Mouse (Mus musculus) ES-E14 (cell line): ENCODE measurements around the gene Bcam. TPM values are rescaled to one million over a fixed set of nuclear protein-coding genes. Genes with fewer than 3 reads are reported as not detected.

Source experiments
- DNase-seq: peaks from one replicate; pipeline ENCODE4 v3.0.0-alpha.2; 2013; ENCODE audit warnings: low read depth, low spot score
- H3K27ac ChIP-seq: 2 replicates; pipeline ENCODE4 v1.5.1; 2012; ENCODE audit warnings: low read depth, mild to moderate bottlenecking, low read length, moderate library complexity, mixed read lengths; ENCODE audit not compliant: poor library complexity, insufficient read depth, severe bottlenecking
- H3K36me3 ChIP-seq: 2 replicates; pipeline ENCODE4 v1.6.1; 2012; ENCODE audit warnings: mild to moderate bottlenecking, low read length, moderate library complexity, mixed read lengths; ENCODE audit not compliant: control insufficient read depth, poor library complexity, insufficient read depth, severe bottlenecking
- H3K4me1 ChIP-seq, 2 experiments: fragments of 150-350 bp in 1 of 2; sonication (generic) in 1 of 2; 2 replicates each; pipeline ENCODE4 v1.6.1; 2012; ENCODE audit warnings: low read length in 2 of 2, mild to moderate bottlenecking in 1 of 2, mixed read lengths in 1 of 2; ENCODE audit not compliant: control insufficient read depth in 2 of 2, insufficient read depth in 2 of 2, poor library complexity in 1 of 2
- H3K4me3 ChIP-seq, 2 experiments: fragments of 150-350 bp in 1 of 2; sonication (generic) in 1 of 2; 2 replicates each; pipeline ENCODE4 v1.5.1; 2012; ENCODE audit warnings: low read length in 2 of 2, low read depth in 1 of 2, mild to moderate bottlenecking in 1 of 2, mixed read lengths in 1 of 2; ENCODE audit not compliant: insufficient read depth in 1 of 2, poor library complexity in 1 of 2, severe bottlenecking in 1 of 2
- H3K9ac ChIP-seq: 2 replicates; pipeline ENCODE4 v1.6.1; 2012; ENCODE audit warnings: low read depth, mild to moderate bottlenecking, low read length, mixed read lengths; ENCODE audit not compliant: poor library complexity, insufficient read depth, severe bottlenecking
- H3K9me3 ChIP-seq: fragments of 150-350 bp; sonication (generic); 2 replicates; pipeline ENCODE4 v1.6.1; 2012; ENCODE audit warnings: low read depth, mild to moderate bottlenecking, low read length; ENCODE audit not compliant: control insufficient read depth, insufficient read depth
- CHD2 ChIP-seq: IDR thresholded peaks from 2 replicates; pipeline ENCODE4 v1.6.1; 2014; ENCODE audit warnings: mild to moderate bottlenecking, low read depth, low read length, inconsistent platforms
- HCFC1 ChIP-seq: IDR thresholded peaks from 2 replicates; pipeline ENCODE4 v1.6.1; 2012; ENCODE audit warnings: low read length, inconsistent platforms, borderline replicate concordance; ENCODE audit not compliant: insufficient read depth
- MAFK ChIP-seq: IDR thresholded peaks from 2 replicates; pipeline ENCODE4 v1.6.1; 2014; ENCODE audit warnings: mild to moderate bottlenecking, low read depth, low read length, inconsistent platforms; ENCODE audit not compliant: insufficient read depth
- ZC3H11A ChIP-seq: IDR thresholded peaks from 2 replicates; pipeline ENCODE4 v1.6.1; 2012; ENCODE audit warnings: low read depth, mild to moderate bottlenecking, inconsistent platforms, low read length, borderline replicate concordance
- ZNF384 ChIP-seq: IDR thresholded peaks from 2 replicates; pipeline ENCODE4 v1.6.1; 2012; ENCODE audit warnings: low read depth, low read length, inconsistent platforms
- in situ Hi-C, 2 experiments: fragments of 600-800 bp; cut with MboI; formaldehyde crosslinking; loops; one replicate each; pipeline ENCODE4 v1.15.1; 2025; ENCODE audit warnings: low sequenced_read_pairs in 2 of 2, inconsistent platforms in 1 of 2; ENCODE audit not compliant: unreplicated experiment in 2 of 2
- total RNA-seq: library from RNA; depleted of rRNA; stranded (reverse); fragments of 300-350 nt; gene quantifications from 2 replicates; pipeline ENCODE4 v1.2.3, GENCODE M21; 2012

The Bcam gene
- total RNA-seq, 1 experiment: 167 TPM

DNA sequence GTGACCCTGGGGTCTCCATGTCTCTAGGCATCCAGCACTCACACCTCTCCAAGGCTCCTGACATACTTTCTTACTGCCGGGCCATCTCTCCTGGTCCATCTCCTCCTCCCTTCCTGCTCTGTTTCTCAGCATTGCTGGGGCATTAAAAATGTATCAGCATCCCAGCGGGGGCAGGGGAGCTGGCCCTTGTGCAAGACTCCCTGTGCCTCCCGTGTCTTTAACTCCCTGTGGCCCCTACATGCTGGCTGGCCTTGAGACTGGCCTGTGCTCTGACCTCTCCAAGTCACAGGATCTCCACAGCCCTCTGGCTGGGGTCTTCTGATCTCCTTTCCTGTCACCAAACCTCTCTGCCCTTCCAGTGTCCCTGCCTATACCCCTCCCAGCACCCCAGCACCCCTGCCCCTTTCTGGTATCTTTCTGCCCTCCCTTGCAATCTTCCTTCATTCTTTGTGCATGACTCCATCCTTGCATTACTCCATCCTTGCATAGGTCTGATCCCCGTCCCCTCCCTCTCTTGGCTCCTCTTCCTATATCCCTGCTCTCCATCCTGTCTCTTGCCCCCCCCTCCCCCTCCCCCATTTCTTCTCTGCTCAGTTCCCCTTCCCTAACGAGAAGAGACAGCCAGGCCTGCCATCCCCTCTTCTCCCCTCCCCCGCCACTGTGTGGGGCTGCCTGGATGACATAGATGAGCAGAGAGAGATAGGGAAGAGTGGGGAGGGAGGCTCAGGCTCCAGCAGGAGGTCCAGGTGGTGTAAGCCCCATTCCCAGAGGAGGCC lies 24.2 kb downstream of the Bcam start:
- TF ChIP-seq ZNF384 (no peak), ZC3H11A (no peak), HCFC1 (no peak), CHD2 (no peak), MAFK (no peak)
- Histone ChIP-seq H3K4me3 (peak overlapping the region; percentile 94; a peak in 3 of 4 replicates), H3K27ac (peak overlapping the region; percentile 56; the same call in 1 of the 2 replicates), H3K36me3 (peaks cover 24% of the 10 kb centered on the region), H3K9me3 (no peaks in the 10 kb centered on the region), H3K9ac (peak overlapping the region; percentile 33; the same call in 1 of the 2 replicates), H3K4me1 (peaks cover 13 to 25% of the 10 kb centered on the region in 2 experiments)
- in situ Hi-C loops: loop anchor here in 1 of 2 experiments (5.0 kb wide), 2 partner anchors 41 to 126 kb away; no protein-coding TSS in a partner anchor
- DNase-seq: no peak

DNA sequence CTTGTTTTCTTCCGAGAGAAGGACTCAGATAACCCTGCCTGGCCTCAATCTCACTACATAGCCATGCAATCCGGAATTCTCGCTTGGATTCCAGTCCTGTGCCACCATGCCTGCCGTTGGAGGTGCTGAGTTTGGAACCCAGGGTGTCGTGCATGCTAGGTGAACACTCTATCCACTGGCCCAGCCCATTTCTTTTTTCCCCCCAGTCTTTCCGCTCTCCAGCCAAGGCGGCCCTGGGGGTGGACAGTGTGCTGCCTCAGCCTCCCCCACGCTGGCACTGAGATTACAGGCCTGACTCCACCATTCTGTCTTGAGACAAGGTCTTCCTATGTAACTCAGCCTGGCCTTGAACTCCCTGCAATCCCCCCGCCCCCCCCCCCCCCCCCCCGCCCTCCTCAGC lies 24.8 kb downstream of the Bcam start:
- in situ Hi-C loops: loop anchor here in 1 of 2 experiments (5.0 kb wide), 2 partner anchors 41 to 126 kb away; no protein-coding TSS in a partner anchor
- no peak overlapping the region; the same call in 1 of the 2 replicates for H3K9ac ChIP-seq
- TF ChIP-seq CHD2 (no peak), ZNF384 (no peak), HCFC1 (no peak), ZC3H11A (no peak), MAFK (no peak)
- H3K27ac ChIP-seq: no peak overlapping the region; the same call in 1 of the 2 replicates
- peaks cover 13 to 28% of the 10 kb centered on the region in 2 experiments for H3K4me1 ChIP-seq
- H3K4me3 ChIP-seq: peak overlapping the region in 1 of 2 experiments; percentile 94; a peak in 2 of 4 replicates
- H3K36me3 ChIP-seq: peaks cover 26% of the 10 kb centered on the region
- no peaks in the 10 kb centered on the region for H3K9me3 ChIP-seq
- no peak for DNase-seq

DNA sequence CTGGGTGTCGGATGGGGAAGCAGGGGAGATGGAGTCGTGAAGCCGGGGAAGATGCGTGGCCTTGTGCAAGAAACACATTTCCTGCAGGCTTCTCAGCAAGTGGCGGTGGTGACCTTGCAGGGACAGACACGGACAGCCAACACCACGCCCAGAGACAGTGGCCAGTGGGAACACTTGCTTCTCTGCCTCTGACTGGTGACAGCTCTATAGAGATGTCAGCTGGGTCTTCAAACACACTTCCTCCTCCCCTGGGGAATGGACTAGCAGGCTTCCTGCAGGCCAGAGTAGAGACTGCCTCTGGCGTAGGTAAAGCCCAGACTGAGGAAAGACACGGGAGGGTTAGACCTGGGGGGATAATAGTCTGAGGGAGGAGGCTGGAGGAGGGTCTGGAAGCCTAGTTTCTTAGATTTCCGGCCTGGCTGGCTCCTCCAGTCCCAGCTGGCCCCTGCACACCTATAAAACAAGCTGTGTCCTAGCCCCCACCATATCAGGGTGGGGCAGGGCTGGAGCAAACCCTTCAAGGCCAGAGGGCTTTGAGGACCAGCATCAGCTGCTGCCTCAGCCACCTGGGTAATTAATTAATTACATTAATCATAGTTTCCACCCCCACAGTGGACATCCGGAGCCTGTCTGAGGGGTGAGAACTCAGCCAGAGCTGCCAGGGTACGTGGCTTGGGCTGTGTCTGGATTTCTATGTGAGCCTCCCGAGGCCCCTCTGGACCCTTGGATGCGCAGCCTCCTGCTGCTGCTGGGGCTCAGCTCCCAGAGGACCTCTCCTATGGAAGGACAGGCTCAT lies 26.0 kb downstream of the Bcam start:
- H3K27ac ChIP-seq: 0 out of 2 replicates have a peak overlapping the region, but pooled peaks have one; percentile 5
- H3K4me3 ChIP-seq: peak overlapping the region; percentile 13 to 19; a peak in 3 of 4 replicates
- H3K4me1 ChIP-seq: peaks cover 15 to 28% of the 10 kb centered on the region in 2 experiments
- in situ Hi-C loops: loop anchor here in 1 of 2 experiments (5.0 kb wide), 2 partner anchors 43 to 128 kb away; no protein-coding TSS in a partner anchor
- DNase-seq: no peak
- peak overlapping the region; percentile 24; the same call in 1 of the 2 replicates for H3K9ac ChIP-seq
- TF ChIP-seq CHD2 (no peak), MAFK (no peak), ZNF384 (no peak), HCFC1 (no peak), ZC3H11A (no peak)
- H3K9me3 ChIP-seq: no peaks in the 10 kb centered on the region
- peaks cover 28% of the 10 kb centered on the region for H3K36me3 ChIP-seq

DNA sequence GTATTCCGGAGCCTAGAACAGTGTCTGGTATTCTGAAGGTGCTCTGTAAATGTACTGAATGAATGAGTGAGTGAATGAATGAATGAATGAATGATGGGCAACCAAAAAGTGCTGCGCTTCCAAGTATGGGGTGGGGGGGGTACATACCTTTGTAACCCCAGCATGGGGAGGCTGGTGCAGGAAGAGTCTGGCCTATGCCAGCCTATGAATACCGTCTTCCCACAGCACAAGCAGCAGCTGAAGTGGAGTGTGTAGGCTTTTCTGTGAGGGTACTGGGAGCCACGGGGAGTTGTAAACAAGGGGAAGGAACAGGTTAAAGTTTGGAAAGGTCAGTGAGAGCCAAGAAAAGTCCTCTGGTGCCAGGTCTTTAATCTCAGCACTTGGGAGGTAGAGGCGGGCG lies 27.0 kb downstream of the Bcam start:
- Histone ChIP-seq H3K9me3 (no peaks in the 10 kb centered on the region), H3K36me3 (peaks cover 35% of the 10 kb centered on the region), H3K4me3 (no peak overlapping the region), H3K27ac (peak overlapping the region; percentile 59; the same call in 1 of the 2 replicates), H3K9ac (no peak overlapping the region), H3K4me1 (peaks cover 15 to 33% of the 10 kb centered on the region in 2 experiments)
- TF ChIP-seq ZNF384: no peak
- TF ChIP-seq CHD2: no peak
- no peak for TF ChIP-seq MAFK
- TF ChIP-seq ZC3H11A: no peak
- TF ChIP-seq HCFC1: no peak
- in situ Hi-C loops: no loop called here
- no peak for DNase-seq
